Mouse (Mus musculus): ENCODE results near the gene P3h3.
"Not testable (repeated sequence)": the region's sequence is repeated elsewhere in the genome, so short reads cannot be mapped to it uniquely, and the experiment has no call there.

Gene P3h3

GRCm38 (mm10) chr6:124856916-124857839 lies at the start of gene P3h3:
TSS of gene P3h3 (minus strand) at chr6:124857752.
- DNase-seq (ENCODE audit: low spot score) = peak; percentile 86

DNA sequence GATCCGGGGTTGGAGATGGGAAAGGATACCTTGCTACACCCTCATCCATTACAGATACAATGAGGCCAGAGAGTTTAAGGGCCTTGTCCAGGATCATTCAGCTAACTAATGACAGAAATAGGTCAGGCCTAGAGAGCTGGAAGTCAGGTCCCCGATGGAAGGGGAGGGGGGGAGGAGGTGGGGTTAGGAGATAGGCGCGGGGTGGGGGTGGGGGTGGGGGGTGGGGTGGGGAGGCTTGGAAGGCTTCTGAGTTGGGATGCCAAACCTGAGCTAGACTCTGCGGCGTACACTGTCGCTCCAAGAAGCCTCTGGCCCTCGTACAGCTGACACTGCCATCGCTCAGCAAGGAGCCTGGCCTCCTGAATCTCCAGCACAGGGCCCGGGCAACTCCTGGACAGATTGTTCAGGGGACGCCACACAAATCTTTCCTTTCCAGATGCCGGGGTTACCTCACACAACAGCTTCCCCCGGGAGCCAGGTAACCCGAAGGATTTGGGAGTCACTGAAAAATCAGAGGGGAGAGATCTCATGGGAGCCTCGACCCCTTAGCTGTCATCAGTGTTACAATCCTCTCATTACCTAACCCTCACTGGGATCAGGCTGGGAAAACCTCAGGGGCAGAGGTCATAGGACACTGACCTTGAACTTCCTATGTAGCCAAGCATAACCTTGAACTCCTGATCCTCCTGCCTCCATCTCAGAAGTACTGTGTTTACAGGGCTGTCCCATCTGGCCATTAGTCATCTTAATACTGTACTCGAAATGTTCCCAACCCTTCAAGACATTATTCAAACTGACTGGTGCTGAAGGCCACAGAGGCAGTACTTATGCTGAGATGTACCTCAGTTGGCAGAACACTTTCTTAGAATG lies 47.7 kb upstream of the P3h3 start:
- DNase-seq (ENCODE audit: low spot score) = no peak

- DNase-seq (ENCODE audit: low spot score) = peak; percentile 66
Measured at GRCm38 (mm10) chr6:124904161-124904981, 46.8 kb upstream of the P3h3 start.

GRCm38 (mm10) chr6:124903580-124904151 lies 46.1 kb upstream of the P3h3 start:
- DNase-seq (ENCODE audit: low spot score) = peak; percentile 98

DNA sequence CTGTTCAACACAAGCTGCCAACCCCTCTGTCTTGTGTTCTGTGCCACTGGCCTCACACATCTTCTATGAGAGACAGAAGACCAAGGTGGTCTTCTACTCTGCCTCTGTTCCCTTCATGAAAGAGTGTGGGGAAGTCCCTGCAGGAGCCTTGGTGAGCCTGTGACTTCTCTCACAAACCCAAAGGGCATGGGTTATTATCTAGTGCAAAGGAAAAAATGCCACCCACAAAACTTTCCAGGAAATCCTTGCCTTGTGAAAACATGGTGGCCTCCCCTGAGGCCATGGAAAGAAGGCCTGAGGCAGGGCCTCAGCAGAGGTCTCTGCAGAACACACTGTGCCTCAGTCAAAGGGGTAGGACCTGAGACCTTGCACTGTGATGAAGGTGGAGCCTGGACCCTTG lies 44.3 kb upstream of the P3h3 start:
- DNase-seq (ENCODE audit: low spot score) = no peak

DNA sequence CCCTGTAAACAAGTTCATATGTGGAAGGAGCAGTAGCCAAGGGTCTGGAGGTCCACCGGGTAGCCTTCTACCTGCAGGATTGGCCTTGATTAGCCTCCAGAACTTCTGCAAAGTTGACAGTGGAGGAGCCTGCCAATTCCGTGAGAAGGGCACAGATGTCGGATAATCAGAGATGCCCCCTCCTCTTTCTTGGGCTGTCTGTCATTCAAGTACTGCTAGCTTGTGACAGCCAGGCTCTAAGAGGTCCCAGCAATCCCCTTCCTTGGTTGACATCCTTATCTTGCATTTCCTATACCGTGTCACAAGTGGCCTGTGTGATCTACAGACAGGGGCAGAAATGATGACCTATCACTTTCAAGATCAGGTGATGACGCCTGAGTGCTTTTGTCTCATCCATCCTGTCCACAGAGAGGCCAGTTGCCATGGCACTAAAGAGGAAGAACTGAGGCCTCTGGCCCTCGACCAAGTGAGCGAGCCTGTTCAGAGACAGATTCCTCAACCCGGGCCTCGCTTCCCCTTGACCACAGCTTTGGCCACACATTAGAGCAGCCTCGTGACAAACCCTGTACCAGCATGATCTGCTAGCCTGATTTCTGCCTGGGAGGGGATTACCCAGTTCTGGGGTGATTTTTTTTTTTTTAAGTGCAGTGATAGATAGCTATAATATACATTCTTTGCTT lies 43.4 kb upstream of the P3h3 start:
- no peak for DNase-seq (ENCODE audit: low spot score)

GRCm38 (mm10) chr6:124900056-124900800 lies 42.7 kb upstream of the P3h3 start:
- no peak for DNase-seq (ENCODE audit: low spot score)

- DNase-seq (ENCODE audit: low spot score) = no peak
Measured at GRCm38 (mm10) chr6:124898359-124898758, 40.8 kb upstream of the P3h3 start.

DNA sequence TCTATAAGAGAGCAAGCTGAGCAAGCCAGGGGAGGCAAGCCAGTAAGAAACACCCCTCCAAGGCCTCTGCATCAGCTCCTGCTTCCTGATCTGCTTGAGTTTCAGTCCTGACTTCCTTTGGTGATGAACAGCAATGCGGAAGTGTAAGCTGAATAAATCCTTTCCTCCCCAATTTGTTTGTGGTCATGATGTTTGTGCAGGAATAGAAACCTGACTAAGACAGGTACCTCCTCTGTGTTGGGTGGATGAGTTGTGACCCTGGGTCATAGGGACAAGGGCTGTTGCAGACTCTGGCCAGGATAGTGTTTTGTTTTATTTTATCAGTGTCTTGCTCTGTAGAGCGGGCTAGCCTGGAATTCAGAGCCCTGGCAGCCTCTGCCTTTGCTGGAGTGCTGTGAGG lies 36.6 kb upstream of the P3h3 start:
- DNase-seq (ENCODE audit: low spot score) = not testable (repeated sequence)

GRCm38 (mm10) chr6:124890997-124891396 lies 33.4 kb upstream of the P3h3 start:
- DNase-seq (ENCODE audit: low spot score) = no peak

DNA sequence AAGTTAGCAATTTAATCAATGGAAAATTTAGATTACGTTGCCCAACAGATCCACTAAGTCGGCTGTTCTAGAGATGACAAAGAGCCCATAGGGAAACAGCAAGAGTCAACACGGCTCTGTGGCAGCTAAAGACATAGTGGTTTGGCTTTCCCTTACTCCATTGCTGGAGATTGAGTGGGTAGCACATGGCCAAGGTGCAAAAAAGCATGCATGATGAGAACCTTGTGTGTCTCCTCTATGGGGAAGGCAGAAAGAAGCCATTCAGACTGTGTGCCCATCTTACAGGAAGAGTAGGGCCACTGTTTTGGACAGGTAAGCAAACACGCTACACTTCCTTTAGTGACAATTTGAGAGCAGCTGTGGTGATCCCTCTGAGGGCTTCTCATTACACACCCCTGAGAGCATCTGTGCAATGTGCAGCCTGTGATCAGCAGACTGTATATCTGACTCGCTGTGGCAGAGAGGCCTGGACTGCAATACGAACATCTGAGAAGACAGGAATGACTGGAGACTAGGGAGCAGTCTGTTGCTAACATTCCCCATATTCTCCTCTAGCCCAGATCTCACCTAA lies 31.1 kb upstream of the P3h3 start:
- no peak for DNase-seq (ENCODE audit: low spot score)

- DNase-seq (ENCODE audit: low spot score) = no peak
Measured at GRCm38 (mm10) chr6:124887986-124888385, 30.4 kb upstream of the P3h3 start, which contains the start of gene Cd4. TSS of gene Cd4 (minus strand) at chr6:124888221.

DNA sequence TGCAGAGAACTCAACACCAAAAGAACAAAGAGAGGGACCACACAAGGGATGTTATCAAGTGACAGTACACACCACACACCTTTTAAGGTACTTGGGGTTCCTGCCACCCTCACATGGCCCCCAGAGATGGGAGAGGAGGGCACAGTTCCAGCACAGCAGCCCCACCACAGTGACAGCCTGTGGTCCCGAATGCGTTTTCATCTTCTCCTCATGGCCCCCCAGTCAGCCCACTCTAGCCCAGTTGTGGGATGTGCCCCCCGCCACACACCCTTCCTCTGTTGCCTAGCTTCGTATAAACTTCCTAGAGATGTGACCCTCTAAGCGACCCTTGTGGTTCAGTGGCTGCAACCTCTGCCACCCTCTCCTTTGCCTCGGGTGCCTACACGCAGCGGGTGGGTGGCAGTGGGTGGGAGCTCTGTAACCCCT lies 28.4 kb upstream of the P3h3 start:
- no peak for DNase-seq (ENCODE audit: low spot score)

DNA sequence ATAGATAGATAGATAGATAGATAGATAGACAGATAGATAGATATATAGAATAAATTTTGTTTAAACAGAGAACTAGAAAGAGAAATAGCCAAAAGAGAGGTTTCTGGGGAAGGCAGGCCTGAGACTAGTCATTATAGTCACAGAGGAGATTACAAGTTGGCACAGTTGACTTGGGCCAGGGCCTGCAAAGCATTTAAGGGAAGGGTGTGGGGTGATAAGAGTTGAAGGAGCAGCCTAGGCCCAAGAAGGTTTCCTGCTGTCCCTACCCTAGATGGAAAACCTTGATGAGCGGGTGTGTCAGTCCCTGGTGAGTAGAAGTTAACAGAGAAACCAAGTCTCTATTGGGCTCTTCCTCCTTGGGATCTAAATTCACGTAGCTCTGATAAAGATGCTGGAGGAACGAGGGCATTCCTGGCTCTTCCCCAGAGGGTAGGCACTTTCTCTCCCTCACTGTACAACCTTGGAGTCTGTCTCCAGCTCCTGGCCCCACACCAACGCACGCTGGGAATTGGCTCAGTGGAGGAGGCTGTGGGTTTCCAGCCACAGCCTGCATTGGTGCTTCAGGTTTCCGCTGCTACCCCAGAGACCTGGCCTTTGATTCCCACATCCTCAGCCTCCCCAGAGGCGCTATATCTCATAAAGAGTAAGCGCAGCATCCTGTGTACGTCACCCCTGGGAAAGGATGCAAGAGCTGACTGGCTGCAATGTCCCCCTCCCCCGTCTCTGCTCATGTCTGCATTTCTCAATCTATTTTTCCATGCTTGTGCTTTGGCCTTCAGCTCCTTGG lies 27.4 kb upstream of the P3h3 start:
- peak; percentile 57 for DNase-seq (ENCODE audit: low spot score)

DNA sequence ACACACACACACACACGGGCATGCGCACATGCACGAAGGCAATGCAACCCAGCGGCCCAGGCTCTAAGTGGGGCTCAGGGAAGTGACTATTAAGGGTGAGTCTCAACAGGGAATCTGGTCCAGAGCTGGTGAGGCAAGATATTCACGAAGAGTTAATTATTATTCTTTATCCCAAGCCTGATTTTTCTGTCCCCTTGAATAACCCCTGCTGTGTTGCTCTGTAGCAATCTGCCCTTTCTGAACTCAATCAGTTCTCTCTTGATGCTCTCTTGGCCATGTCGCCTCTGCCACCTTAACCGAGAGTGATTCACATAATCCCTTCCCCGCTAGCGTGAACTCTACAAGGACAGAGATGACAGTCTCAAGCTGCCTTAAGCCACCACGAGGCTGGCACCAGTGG lies 25.8 kb upstream of the P3h3 start:
- DNase-seq (ENCODE audit: low spot score) = no peak

GRCm38 (mm10) chr6:124881821-124882220 lies 24.3 kb upstream of the P3h3 start:
- no peak for DNase-seq (ENCODE audit: low spot score)

- no peak for DNase-seq (ENCODE audit: low spot score)
Measured at GRCm38 (mm10) chr6:124879390-124879789, 21.8 kb upstream of the P3h3 start.

GRCm38 (mm10) chr6:124874348-124874747 lies 16.8 kb upstream of the P3h3 start:
- DNase-seq (ENCODE audit: low spot score) = no peak

GRCm38 (mm10) chr6:124866560-124866959 lies 9.0 kb upstream of the P3h3 start:
- no peak for DNase-seq (ENCODE audit: low spot score)
